Mouse (Mus musculus) frontal cortex, postnatal 25 days (tissue): Measurements from ENCODE around the gene N4bp2l2.

ENCODE experiments used
- DNase-seq, 2 experiments: peaks; one replicate each; pipeline ENCODE4 v3.0.0; 2022; ENCODE audit warnings: low spot score in 2 of 2

Gene N4bp2l2

DNA sequence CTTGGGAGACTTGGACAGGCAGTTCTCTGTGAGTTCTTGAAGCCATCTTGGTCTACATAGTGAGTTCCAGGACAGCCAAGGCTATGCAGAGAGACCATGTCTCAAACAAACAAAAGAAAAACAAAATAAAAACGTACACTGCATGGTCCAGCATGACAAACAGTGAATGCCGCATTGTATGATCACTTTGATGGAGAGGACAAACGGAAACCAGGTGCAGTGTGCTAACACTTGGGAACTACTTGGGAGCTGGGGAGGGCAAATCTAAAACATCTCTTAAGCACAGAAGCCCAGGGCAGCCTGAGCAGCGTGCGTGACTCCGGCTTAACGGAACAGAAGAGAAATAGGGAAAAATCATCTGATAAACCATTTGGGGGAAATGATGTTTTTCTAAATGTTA lies 68.9 kb downstream of the N4bp2l2 start, which contains the start of gene N4bp2l1:
Gene N4bp2l1, minus strand, starts transcription at position 101 of the 400 bp plus-strand sequence.
- no peak for DNase-seq

DNA sequence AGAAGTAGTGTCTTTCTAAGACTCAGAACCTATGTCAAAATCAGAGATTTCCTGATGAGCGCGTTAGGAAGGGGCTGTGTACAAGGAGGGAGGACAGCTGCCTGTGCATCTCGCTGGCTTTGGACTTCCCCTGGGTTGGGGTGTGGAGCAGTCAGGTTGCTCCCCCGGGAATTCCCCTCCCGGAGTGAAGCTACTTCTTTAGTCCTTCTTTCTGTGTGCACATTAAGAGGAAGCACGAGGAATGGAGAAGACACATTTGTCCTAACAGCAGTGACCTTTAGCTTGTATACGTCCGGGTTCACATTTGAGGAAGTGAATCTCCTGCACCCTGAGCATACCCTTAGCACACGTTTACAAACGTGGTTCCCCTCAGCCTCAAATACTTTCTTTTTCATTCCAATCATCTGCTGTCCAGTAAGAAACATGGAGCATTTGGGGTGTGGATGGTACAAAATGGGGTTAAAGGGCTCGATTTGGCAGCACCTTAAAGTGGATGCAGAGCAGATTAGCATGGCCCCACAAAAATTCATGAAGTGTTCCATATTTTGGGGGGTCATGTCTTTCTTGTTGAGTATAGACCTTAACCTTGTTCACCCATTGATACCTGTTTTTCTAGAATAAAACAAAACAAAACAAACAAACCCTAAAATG lies 70.5 kb downstream of the N4bp2l2 start:
- no peak for DNase-seq

DNA sequence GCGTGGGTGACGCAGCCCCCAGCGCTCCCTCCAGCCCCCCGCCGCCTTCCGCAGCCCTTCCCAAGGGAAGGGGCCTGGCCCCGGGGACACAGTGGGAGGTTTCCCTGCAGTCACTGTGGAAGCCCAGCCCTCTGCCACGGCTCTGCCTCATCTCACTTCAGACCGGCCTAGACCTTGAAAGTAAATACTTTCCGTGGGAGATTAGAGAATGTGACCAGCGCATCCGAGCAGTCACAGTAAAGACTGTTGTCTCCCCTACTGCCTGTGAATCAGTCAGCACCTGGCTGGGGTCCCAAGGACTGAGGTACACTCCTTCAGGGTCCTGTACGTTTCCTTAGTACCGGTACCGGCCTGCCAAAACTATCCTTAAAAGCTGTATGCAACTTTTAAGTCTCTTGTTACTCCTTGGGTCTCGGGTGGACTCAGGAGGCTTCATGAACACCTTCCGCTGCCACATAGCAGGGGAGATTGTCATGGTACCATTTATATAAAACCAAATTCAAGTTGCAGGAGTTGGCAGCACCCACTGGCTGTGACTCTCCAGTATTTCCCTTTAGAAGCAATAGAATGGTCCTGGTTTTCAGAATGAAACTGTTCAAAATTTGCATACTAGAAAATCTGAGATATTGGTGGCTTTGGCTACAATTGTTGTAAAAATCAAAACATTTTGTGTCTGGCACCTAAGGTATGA lies 71.2 kb downstream of the N4bp2l2 start:
- DNase-seq = peak in 1 of 2 experiments; percentile 31

DNA sequence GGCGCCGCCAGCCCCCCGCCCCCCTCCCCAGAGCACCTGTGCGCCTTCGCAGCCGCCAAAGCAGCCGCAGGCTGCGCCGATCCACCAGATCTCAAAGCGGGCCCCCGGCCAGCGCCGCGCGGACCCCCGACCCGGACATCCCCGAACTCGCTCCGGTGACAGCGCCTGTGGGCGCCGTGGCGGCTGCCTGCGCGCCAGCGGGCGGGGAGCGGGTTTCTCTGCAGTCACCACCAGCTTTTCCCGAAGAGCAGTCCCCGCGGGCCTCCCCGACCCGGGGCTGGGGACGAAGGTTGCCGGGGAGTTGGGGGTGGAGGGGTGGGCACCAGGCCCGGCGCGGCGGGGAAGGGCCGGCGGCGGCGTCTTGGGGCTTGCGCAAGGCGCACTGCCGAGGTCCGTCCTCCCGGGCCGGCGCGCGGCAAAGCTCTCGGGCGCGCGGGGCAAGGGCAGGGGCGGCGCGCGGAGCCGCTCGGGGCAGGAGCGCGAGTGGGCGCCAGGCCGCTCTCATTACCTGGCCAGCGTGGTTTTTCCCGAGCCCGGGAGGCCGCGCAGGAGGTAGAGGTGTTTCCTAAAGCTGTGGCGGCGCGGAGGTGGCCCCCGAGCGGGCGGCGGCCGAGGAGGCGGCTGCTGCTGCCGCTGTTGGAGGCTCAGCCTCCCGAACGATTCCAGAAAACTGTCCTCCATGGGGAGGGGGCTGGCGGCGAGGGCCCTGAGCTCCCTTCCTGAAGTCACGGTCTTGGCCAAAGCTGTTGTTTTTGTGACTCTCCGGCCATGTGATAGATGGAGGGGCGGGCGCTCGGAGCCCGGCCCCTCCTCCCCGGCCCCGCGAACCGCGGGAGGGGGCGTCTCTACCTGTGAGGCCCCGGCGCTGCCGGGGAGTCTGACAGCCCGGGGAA lies 72.0 kb downstream of the N4bp2l2 start:
- DNase-seq = peak; percentile 38 to 44

DNA sequence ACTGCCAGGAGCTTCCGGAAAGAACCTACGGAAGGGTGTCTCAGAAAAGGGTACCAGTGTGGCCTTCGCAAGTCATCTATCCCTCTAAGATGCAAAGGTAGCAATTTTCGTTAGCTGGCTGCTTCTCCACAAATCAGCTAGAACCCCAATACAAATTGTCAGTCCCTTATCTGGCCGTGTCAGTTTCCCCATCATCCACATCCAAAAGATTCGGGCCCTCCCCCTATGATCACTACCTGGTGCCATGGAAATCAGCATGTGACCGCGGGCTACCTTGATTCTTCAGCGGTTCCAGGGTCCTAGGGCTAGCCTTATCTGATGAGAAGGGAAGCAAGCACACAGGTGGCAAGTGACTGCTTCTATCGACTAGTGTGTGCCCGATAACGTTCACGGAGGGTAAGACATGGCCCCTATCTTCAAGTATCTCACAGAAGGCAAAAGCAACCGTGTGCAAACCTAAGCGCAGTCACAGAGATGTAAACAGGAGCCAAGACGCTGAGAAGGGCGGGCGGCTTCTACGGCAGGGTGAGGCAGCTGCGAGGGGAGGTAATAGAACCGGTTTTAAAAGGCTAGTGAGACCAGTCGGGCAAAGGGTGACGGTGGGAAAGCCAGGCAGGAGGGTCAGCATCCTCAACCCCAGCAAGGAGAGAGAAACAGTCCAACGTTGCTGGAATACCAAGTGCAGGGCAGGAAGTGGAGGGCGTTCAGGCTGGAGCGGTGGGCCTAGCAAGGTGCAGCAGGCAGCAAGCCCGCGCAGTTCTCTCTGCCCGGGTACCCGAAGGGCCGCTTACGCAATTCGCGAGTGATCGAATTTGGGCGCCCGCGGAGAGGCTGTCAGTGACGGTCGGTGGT lies 72.9 kb downstream of the N4bp2l2 start:
- DNase-seq = peak in 1 of 2 experiments; percentile 41

DNA sequence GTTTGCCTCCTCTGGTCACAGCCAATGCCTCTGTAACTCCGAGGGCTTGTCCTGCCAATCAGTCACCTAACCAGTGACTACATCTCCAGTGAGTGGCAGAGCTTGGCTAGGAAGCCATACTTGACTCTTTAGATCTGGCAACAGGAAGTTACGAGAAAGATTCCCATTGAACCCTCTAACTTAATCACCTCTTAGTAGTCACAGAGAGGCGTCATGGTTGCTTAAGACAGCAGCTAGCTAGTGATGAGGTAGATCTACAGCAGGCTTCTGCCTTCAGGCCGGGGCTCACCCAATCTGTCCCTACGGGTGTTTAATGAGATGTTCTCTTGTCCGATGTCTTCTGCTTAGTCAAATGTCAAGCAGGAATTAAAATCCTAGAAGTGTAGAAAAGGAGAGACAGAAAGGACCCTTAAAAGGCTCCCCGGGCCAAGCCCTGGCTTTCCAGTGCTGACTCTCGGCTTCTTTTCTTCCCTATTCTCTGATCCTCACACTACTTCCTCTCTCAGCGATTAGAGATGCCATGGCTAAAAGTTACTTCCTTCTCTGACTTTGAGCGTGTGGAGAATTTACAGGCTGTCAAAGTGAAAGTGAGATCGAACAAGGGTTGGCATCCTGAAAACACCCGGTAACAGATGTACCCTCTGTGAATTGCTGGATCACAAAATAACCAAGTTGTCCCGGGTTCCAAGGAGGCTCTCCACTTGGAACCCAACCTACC lies 73.6 kb downstream of the N4bp2l2 start:
- no peak for DNase-seq

DNA sequence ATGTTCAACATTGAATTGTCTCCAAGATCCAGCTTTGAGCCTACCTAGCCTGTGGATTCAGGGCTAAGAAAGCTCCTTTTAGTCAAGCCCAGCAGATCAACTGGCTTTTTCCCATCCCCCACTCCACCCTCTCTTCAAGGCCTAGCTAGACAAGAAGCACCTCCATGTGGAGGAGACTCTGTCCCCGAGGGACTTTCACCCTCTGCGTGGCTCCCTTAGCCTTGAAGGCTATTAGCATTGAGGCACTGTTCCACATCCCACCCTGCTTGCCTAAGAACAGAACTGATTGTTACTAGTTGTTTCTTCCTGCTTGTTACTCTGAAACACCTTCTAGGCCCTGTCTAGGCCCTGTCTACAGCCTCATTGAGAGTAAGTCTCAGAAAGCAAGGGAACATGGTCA lies 76.0 kb downstream of the N4bp2l2 start:
- no peak for DNase-seq

DNA sequence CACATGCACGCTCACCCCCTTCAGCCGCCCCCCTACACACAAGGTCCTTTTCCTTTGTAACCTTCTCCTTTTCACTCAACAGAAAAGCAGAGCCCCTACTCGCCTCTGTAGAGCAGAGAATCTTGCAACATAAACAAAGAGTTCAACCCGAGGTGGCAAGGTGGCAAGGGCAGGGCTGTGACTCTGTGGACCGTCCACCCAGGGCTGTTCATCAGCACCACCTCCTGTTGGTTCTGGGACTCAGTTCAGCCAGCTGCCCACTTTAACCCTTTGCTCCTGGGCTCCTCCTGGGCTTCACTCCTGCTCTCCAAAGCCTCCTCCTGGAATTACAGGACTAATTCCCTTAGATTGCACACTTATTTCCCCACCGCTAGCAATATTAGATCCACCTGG lies 81.7 kb downstream of the N4bp2l2 start:
- no peak for DNase-seq

DNA sequence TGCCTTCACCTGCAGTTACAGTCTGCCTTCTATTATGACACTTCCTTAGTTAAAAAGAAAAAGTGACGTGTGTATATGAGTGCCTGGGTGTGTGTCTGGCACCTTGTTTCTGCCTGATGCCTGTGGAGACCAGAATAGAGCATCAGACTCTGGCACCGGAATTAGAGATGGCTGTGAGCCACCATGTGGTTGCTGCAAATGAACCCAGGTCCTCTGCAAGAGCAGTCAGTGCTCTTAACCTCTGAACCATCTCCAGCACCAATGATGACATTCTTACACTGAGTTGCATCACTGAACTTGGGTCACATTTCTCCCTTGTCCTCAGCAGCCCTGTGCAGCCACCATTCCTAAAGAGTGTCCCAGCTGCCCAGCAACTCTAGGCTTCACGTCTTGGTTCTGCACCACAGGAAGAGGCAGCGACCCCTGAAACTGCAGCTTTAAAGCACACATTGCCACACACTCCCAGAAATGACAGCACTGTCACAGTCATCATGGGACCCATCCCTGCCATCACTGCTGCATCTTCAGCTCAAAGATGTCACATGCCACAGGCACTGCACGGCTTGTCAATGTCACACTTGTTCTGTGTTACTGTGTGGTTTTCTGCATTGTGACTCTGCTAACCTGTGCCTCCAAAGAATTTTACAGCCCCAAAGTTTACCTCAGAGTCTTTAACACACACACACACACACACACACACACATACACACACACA lies 82.2 kb downstream of the N4bp2l2 start:
- no peak for DNase-seq

DNA sequence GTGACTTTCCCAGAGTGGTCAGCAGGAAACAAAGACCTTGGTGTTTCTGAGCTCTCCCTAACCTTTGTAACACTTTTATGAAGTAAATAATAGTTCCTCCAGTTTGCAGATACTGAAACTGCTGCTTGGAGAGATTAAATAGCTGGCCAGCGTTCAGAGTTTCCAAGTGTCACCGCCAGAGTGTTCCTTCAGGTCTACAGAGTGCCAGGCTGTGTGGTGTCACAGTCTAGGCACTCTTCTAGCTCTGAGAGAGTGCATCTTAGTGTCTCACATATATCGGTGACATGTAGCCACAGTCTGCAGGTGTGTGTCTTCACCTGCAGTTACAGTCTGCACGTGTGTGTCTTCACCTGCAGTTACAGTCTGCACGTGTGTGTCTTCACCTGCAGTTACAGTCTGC lies 82.8 kb downstream of the N4bp2l2 start:
- no peak for DNase-seq

DNA sequence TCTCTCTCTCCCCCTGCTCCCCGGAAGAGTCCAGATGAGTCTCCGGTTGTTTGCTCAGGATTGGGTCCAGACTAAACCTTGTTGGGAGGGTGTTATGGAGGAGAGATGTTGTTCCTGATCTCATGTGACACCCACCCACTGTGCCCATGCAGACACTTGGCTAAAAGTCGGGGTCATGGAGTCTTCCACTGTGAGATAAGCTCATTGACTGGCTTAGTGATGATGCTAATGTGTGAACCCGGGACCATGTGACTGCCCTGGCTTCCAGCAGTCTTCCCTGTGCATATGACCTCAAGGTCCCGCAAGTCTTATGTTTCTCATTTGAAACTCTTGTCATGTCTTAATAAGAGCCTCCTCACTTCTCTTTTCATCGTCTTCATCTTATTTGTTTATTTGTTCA lies 84.8 kb downstream of the N4bp2l2 start:
- DNase-seq = no peak

DNA sequence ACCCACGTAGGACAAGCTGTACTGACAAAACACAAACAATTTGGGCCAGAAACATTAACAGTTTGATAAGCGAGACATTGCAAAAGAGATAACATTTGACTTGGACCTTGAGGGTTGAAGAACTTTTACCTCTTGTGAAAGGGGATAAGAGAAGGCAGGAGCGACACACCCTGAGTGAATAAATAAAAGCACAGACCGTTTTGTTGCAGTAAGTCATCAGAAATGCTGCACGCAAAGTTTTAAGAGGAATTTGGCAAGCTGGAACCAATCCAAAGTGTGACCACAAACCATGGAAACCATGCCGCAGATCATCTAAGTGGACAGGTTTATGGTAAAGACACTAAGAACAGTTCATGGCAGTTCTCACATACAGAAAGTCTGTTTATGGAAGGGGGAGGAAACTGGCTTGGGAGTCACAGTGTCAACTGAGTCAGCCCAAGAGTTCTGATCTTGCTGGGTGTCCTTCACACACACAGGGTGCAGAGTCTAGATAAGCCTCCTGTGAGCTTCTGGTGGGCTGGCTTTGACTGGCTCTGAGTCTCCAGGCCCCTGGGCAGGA lies 87.3 kb downstream of the N4bp2l2 start:
- no peak for DNase-seq

DNA sequence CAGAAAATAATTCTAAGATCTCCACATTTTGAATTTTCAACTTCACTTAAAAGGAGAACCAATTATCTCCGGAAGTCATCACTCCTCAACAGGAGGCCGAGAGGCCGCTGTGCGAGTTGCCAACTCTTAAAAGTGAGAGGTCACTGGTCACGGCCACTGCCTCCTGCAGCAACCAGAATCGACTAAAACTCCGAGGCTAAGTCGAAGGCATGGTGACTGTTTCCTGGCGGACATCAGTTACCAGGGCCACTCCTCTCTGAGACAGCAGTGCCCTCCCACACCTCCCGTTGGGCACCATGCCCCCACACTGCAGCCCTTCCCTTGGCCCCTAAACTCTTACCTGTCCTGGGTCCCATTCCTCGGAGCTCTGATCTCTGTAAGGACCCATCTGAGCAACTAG lies 89.2 kb downstream of the N4bp2l2 start:
- no peak for DNase-seq

DNA sequence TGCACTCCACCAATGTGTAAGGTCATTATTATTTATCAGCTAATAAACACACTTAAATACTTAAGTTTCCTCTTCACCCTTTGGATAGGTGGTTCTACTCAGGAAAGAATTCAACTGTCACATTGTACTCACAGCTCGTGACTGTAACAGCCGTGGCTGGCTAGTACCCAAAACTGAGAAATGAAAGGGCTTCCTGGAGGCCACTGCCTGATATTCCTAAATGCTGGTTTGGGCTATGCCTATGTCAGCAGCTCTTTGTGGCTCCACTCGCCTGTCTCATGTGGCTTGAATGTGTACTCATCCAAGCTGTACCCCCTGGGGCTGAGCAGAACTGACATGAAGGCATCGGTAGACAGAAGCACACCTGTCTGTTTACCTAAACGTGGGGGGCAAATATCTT lies 91.1 kb downstream of the N4bp2l2 start:
- no peak for DNase-seq

DNA sequence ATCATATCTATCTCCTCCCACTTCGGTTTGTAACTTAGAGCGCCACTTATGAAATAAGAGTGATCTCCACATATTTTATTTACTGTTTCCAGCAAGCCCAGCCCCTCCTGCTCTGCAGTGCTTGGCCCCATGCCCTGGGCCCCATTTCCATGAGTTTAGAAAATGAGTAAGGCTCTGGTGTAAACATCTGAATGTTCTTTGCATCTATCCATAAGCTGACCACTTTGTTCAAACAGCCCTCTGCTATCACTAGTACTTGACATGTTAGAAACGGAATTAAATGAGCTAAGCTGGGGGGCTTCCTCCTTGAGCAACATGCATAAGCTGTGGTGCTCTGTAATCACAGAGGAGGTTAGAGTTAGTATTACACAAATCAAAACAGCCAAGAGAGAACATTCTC lies 91.6 kb downstream of the N4bp2l2 start:
- no peak for DNase-seq

DNA sequence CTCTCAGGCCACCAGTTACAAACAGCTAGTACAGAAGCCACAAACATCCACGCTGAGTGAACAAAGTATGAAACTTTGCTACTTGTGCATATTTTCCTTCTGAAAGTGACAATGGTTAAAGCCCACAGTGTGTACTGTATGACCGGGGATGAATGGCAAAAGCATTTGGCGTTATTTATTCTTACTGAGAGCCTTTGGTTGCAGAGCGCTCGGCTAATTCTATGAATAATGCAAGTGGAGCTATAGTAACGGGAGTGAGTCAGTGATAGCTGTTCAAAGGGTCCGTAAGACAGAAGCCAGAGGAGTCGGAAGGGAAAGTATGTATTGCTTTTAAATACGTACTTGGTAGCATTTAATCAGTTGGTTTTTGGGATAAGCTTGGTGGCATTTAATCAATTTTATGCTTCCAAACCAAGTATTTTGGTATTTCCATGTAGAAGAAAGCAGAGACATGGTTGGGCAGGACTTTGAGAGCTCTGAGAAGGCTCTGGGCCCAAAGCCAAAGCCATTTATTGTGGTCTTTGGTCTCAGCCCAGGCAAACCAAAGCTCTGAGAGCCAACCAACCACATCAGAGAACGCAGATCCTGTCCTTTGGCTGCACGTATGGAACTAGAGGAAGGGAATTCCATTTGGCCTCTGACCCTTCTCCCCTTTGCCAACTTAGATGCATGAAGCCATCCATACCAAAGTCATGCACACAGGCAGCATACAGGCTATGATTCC lies 95.3 kb downstream of the N4bp2l2 start:
- no peak for DNase-seq

DNA sequence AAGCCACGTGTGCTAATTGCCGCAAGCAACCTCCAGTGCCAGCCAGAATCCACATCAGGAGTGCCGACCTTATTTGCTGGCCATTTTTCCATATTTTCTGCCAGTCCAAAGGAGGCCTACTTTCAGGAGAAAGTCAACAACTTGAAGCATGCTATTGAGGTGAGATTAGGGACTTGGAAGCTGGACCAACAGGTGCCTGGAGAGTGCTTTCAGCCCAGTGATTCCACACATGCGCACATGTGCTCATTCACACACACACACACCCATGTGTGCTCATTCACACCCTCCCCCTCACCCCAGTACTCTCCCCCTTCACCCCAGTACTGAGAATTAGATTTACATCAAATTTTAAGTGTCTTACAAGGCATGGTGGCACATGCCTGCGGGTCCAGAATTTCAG lies 99.0 kb downstream of the N4bp2l2 start:
- no peak for DNase-seq

DNA sequence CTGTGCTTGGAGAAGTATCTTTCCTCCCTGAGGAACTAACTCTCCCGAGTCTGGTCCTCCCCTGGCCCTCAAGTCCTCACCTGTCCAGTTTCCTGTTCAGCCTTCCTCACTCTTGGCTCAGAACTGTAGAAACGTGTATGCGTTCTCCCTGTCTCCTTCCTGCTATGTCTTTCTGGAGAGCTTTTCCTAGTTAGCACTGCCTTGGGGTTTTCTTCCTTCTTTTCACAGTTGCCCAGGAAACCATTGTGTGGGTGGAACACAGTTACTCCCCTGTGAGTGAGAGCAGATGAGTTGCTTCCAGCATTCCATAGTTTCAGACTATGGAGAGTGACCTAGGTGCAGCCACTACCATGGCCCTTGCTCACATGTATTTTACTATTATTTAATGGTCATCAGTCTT lies 99.8 kb downstream of the N4bp2l2 start:
- DNase-seq = no peak

DNA sequence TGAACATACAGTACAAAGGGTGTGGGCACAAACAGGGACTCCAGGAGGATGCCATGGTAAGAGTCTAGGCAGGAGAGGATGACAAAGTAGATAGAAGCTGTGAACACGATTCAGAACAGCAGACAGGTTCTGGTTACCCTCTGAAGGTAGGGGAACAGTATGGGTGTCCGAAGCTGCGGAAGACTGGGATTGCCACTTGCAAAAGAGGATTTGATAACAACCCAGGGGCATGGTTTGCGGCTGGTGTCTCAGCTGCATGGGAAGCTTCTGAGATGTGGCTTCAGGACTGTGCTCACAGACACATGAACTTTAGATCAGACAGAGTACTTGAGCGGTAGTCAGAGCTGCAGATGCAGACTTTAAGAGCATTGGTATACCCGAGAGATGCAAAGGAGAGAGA lies 101.6 kb downstream of the N4bp2l2 start:
- no peak for DNase-seq
